Mouse (Mus musculus) liver, adult 2 months (tissue): ENCODE measurements at regions not wholly inside any gene's neighbourhood (a gene's known extent, or its start where the extent isn't known, plus 50 kb on each side); places are given as distances from the start of the nearest gene placed in this dataset.

Experiments
- DNase-seq: peaks from one replicate; pipeline ENCODE4 v3.0.0-alpha.2; 2011; ENCODE audit warnings: low read depth, low spot score; ENCODE audit errors: extremely low read depth
- H3K27ac ChIP-seq: fragments of 200-500 bp; replicated peaks from 2 replicates; pipeline ENCODE4 v1.5.1; 2012; ENCODE audit warnings: low read depth, mild to moderate bottlenecking, control low read depth, inconsistent platforms, low read length; ENCODE audit not compliant: insufficient read depth
- H3K27me3 ChIP-seq: fragments of 200-500 bp; 2 replicates; pipeline ENCODE4 v1.6.1; 2012; ENCODE audit warnings: mild to moderate bottlenecking, moderate library complexity, low read length, inconsistent platforms; ENCODE audit not compliant: control insufficient read depth, insufficient read depth
- H3K36me3 ChIP-seq: fragments of 200-500 bp; 2 replicates; pipeline ENCODE4 v1.6.1; 2012; ENCODE audit warnings: low read length, inconsistent platforms; ENCODE audit not compliant: control insufficient read depth, insufficient read depth
- H3K4me1 ChIP-seq: fragments of 200-500 bp; 2 replicates; pipeline ENCODE4 v1.6.1; 2011; ENCODE audit warnings: low read length; ENCODE audit not compliant: control insufficient read depth, insufficient read depth
- H3K4me3 ChIP-seq: fragments of 200-500 bp; 2 replicates; pipeline ENCODE4 v1.5.1; 2011; ENCODE audit warnings: low read depth, mild to moderate bottlenecking, control low read depth, low read length, moderate library complexity; ENCODE audit not compliant: insufficient read depth
- H3K79me2 ChIP-seq: fragments of 200-500 bp; 2 replicates; pipeline ENCODE4 v1.6.1; 2012; ENCODE audit warnings: inconsistent platforms, mild to moderate bottlenecking, low read length, moderate library complexity; ENCODE audit not compliant: control insufficient read depth, insufficient read depth
- H3K9ac ChIP-seq: fragments of 200-500 bp; 2 replicates; pipeline ENCODE4 v1.6.1; 2012; ENCODE audit warnings: low read depth, mild to moderate bottlenecking, control low read depth, inconsistent platforms, low read length
- CTCF ChIP-seq: fragments of 200-500 bp; IDR thresholded peaks from 2 replicates; pipeline ENCODE4 v1.5.1; 2011; ENCODE audit warnings: low read depth, low read length, control low read depth
- POLR2A ChIP-seq: fragments of 200-500 bp; IDR thresholded peaks from 2 replicates; pipeline ENCODE4 v1.6.1; 2011; ENCODE audit warnings: low read length, control low read depth; ENCODE audit not compliant: insufficient read depth; ENCODE audit errors: extremely low read depth
- WGBS: fragments of 180-500 bp; shearing (Covaris S2); methylation state at CpG from one replicate; pipeline ENCODE4 v1.1.7; 2018; 5-methylcytosine and 5-hydroxymethylcytosine counted together

GRCm38 (mm10) chr2:78804931-78805330, 63.0 kb upstream of the Ube2e3 start:
- Histone ChIP-seq H3K79me2 (no peaks in the 10 kb centered on the region), H3K36me3 (no peaks in the 10 kb centered on the region), H3K27me3 (no peaks in the 10 kb centered on the region), H3K9ac (no peak overlapping the region), H3K4me3 (no peak overlapping the region), H3K4me1 (no peaks in the 10 kb centered on the region), H3K27ac (no peak overlapping the region)
- no peak for TF ChIP-seq CTCF
- no peak for TF ChIP-seq POLR2A
- WGBS, result 84% methylated on average over 3 of the region's 3 CpGs
- DNase-seq, result no peak

GRCm38 (mm10) chr2:78803543-78803942, 64.4 kb upstream of the Ube2e3 start:
- Histone ChIP-seq H3K27ac (no peak overlapping the region), H3K36me3 (no peaks in the 10 kb centered on the region), H3K9ac (no peak overlapping the region), H3K4me1 (no peaks in the 10 kb centered on the region), H3K79me2 (no peaks in the 10 kb centered on the region), H3K27me3 (no peaks in the 10 kb centered on the region), H3K4me3 (no peak overlapping the region)
- 71% methylated on average over 4 of the region's 4 CpGs for WGBS
- TF ChIP-seq POLR2A, result no peak
- TF ChIP-seq CTCF, result no peak
- no peak for DNase-seq

GRCm38 (mm10) chr2:78795446-78795845, 72.5 kb upstream of the Ube2e3 start:
- H3K9ac ChIP-seq, result no peak overlapping the region
- H3K79me2 ChIP-seq, result no peaks in the 10 kb centered on the region
- no peaks in the 10 kb centered on the region for H3K4me1 ChIP-seq
- 85% methylated on average over 5 of the region's 5 CpGs for WGBS
- no peaks in the 10 kb centered on the region for H3K27me3 ChIP-seq
- DNase-seq, result no peak
- no peak overlapping the region for H3K27ac ChIP-seq
- no peak overlapping the region for H3K4me3 ChIP-seq
- TF ChIP-seq POLR2A (no peak), CTCF (no peak)
- H3K36me3 ChIP-seq, result no peaks in the 10 kb centered on the region

- no peak overlapping the region for H3K27ac ChIP-seq
- no peak overlapping the region for H3K9ac ChIP-seq
- no peaks in the 10 kb centered on the region for H3K4me1 ChIP-seq
- H3K36me3 ChIP-seq, result no peaks in the 10 kb centered on the region
- H3K79me2 ChIP-seq, result no peaks in the 10 kb centered on the region
- H3K4me3 ChIP-seq, result no peak overlapping the region
- TF ChIP-seq CTCF, result no peak
- no peak for TF ChIP-seq POLR2A
- 77% methylated on average over 5 of the region's 5 CpGs for WGBS
- no peaks in the 10 kb centered on the region for H3K27me3 ChIP-seq
- no peak for DNase-seq
These were observed 73.2 kb upstream of the Ube2e3 start for GRCm38 (mm10) chr2:78794734-78795133.

- H3K27ac ChIP-seq, result no peak overlapping the region
- no peaks in the 10 kb centered on the region for H3K4me1 ChIP-seq
- H3K27me3 ChIP-seq, result no peaks in the 10 kb centered on the region
- H3K79me2 ChIP-seq, result no peaks in the 10 kb centered on the region
- H3K4me3 ChIP-seq, result no peak overlapping the region
- 72% methylated on average over 5 of the region's 5 CpGs for WGBS
- no peak for TF ChIP-seq CTCF
- TF ChIP-seq POLR2A, result no peak
- peak; percentile 1 for DNase-seq
- H3K9ac ChIP-seq, result no peak overlapping the region
- H3K36me3 ChIP-seq, result no peaks in the 10 kb centered on the region
These were observed 78.8 kb upstream of the Ube2e3 start for GRCm38 (mm10) chr2:78789124-78789523.

- no peak for TF ChIP-seq CTCF
- no peak for TF ChIP-seq POLR2A
- H3K4me1 ChIP-seq, result no peaks in the 10 kb centered on the region
These were observed 79.7 kb upstream of the Ube2e3 start for GRCm38 (mm10) chr2:78788222-78788621.

More at GRCm38 (mm10) chr2:78788222-78788621, 79.7 kb upstream of the Ube2e3 start:
- H3K4me3 ChIP-seq, result no peak overlapping the region
- DNase-seq, result no peak
- H3K79me2 ChIP-seq, result no peaks in the 10 kb centered on the region
- H3K27me3 ChIP-seq, result no peaks in the 10 kb centered on the region
- H3K36me3 ChIP-seq, result no peaks in the 10 kb centered on the region
- H3K9ac ChIP-seq, result no peak overlapping the region
- H3K27ac ChIP-seq, result no peak overlapping the region
